Mouse (Mus musculus): ENCODE measurements around the gene Mbd4.

Mbd4 gene

GRCm38 (mm10) chr6:115860027-115860556 lies 6.9 kb upstream of the Mbd4 start:
- DNase-seq (ENCODE audit: low read depth, low spot score) = no peak

DNA sequence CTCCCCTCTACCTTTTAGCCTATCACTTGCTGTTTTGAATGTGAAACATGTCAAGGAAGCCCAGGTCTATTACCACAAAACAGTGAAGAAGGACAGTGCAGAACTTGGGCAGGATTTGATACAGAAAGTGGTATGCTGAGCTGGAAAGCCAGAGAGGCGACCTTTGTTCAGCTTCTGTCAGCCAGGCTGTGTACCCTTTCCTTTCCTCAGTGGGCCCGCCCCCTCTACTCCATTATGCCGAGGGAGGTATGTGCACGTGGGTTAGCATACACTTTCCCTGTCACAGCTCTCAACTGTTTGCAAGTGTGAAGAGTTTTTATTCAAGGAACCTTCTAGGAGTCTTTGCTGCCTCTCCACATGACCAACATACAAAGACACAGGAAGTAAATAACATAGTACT lies 6.1 kb upstream of the Mbd4 start:
- no peak for DNase-seq (ENCODE audit: low read depth, low spot score)

DNA sequence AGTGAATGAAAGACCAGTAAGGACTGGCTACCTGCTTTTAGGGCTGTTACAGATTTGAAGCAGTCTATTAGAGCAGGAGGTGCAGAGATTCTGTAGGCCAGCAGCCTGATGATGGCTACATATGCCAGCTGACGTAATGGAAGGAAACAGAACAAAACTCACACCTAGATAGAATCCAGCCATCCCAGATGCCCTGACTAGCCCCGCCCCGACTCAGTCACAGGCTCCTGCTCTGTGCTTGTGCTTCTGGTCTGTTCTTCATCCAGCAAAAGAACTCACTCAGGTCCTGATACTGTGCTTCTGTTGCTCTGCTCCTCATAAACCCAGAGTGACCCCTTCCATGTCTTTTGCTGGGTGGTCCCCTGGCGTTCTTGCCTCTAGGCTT lies 3.2 kb upstream of the Mbd4 start:
- DNase-seq (ENCODE audit: low read depth, low spot score) = no peak

GRCm38 (mm10) chr6:115855733-115856360 lies 2.7 kb upstream of the Mbd4 start:
- no peak for DNase-seq (ENCODE audit: low read depth, low spot score)

DNA sequence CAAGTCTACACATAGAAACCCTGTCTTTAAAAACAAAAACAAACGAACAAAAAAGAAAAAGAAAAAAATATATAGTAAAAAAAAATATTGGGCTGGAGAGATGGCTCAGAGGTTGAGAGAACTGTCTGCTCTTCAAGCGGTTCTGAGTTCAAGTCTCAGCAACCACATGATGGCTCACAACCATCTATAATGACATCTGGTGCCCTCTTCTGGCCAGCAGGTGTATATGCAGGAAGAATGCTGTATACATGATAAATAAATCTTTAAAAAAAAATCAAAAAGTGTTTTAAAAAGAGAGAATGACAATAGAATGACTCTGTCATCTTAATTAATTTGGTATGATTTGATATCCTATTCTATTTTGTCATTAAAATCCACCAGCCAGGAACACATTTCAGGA lies 1.3 kb upstream of the Mbd4 start:
- peak; percentile 50 for DNase-seq (ENCODE audit: low read depth, low spot score)

DNA sequence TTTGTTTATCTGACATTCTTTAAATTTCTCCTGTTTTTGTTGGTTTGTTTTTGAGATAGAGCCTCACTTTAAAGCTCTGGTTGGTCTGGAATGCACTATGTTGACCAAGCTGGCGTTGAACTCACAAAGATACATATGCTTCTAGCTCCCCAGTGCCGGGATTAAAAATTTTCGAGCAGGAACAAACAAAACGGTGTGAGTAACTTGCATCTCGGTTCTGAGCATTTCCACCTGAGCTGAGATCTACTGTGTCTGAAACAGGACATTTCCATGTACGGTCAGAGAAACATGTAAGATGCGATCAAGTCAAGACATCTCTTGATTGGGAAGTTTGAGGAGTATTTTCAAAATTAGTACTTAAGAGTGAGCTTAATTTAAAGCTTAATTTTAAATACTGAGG lies 814 bp upstream of the Mbd4 start:
- no peak for DNase-seq (ENCODE audit: low read depth, low spot score)

DNA sequence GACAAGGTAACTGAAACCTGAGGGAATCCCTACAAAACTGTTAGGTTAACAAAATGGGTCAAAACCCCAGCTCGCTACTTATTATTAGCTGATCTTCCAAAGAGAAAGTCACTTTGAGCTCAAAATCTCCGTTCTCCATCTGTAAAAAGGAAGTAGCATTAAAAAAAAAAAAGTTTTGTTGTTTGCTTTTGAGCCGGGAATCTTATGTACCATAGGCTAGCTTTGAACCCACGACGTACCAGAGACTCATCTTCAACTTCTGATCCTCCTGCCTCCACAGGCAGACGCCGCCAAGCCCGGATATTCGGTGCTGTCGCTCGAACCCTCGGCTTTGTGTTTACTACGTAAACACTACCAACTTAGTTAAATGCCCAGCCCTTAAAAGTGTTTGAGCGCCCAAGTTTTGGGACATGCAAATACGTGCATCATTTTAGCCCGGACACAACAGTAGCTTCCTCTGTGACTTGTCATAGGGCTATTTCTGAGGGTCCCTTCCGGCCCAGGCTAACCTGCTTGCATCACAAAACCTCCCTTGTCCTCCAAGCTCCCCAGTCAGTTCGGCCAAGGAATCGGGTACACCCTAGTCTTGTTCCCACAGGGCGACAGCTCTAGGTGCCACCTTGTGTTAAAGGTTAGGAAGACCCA lies 603 bp downstream of the Mbd4 start:
- no peak for DNase-seq (ENCODE audit: low read depth, low spot score)

DNA sequence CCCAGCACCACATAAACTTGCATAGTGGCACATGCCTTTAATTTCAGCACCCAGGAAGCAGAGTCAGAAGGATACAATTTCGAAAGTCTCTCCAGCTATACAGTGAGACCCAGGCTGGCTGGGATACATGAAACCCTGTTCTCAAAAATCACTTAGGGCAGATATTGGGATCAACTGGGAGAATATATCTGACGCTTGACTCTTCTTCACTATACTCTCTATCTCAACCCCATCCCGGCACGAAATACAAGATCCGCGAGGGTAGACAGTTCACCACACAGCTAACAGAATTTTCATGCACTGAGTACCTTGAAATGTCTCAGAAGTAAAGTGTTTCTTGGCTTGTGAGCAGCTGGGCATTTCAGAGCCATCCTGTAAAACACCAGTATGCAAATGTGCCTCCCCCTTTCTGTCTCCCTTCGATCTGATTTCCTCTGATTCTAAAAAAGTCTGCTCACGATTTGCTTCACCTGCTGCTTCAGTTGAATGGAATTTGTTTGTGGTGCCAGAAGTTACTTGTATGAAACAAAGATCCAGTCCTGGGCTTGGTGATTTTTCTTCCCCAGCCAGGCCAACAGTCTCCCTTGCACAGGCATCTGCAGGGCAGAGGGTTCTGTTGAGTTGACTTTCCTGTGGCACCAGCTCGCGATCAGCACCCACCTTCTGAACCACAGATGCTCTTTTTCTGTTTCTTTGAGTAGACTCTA lies 4.4 kb downstream of the Mbd4 start:
- no peak for DNase-seq (ENCODE audit: low read depth, low spot score)

GRCm38 (mm10) chr6:115846640-115847411 lies 6.3 kb downstream of the Mbd4 start:
- DNase-seq (ENCODE audit: low read depth, low spot score) = peak; percentile 57

DNA sequence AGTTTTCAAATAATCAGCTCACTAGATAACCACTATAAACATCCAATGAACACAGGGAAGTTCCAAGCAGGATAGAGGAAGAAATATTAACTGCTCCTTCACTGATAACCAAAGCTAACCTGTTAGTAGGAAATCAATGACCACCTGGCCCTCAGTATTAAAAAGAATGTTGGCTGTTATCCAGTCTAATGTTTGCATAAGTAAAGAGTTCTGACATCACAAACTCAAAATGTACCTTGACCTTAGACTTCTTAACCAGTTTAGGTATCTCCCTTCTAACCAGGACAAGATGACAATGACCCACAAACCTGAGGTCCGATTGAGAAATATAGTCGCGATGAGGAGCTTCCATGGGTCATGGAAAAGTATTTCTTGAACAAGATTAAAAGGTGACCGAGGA lies 8.2 kb downstream of the Mbd4 start:
- DNase-seq (ENCODE audit: low read depth, low spot score) = no peak

- DNase-seq (ENCODE audit: low read depth, low spot score) = peak; percentile 71
These were observed 14.4 kb downstream of the Mbd4 start for GRCm38 (mm10) chr6:115838745-115839144.

- DNase-seq (ENCODE audit: low read depth, low spot score) = peak; percentile 98
These were observed 15.0 kb downstream of the Mbd4 start, which contains the start of gene Efcab12 for GRCm38 (mm10) chr6:115838161-115838597. Efcab12 (minus strand) TSS chr6:115838412.

DNA sequence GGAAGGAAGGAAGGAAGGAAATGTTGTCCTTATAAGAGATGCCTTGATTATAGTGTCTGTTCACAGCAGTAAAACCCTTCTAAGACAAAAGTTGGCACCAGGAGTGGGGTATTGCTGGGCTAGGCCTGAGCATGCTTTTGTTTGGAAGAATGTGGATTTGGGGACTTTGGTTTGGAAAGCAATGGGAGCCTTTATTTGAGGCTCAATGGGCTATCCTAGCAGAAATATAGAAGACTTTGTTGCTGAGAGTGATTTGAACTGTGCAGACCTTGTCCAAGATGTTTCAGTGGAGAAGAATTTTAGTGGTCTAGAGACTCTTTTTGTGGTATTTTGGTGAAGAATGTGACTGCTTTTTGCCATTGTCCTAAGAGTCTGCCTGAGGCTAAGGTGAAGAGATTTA lies 19.3 kb downstream of the Mbd4 start:
- no peak for DNase-seq (ENCODE audit: low read depth, low spot score)

DNA sequence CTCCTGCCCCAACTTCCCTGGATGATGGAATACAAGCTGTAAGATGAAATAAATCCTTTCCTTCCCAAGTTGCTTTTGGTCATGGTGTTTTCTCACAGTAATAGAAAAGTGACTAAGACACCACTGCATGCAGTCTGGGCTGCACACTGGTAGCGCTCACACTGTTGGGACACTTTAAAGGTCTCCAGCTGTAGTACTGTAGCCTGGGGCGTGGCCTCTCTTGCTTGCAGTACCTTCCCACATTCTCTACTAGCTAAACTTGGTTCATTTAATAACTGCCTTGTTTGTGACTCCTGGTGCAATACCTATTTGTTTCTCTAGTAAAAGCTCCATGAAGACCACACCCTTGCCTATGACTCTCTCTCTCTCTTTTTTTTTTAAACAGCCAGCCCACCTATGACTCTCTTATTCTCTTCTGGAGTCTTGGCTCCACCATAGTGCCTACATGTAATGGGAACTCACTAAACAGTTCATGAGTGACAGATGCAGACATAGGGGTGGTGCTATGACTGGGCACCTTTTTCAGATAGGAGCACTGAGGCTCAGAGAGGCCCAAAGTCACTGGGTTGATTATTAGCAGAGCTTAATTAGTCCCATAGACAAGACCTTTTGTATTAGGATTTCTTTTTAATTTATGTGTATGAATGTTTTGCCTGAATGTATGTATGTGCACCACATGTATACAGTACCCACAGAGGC lies 20.9 kb downstream of the Mbd4 start:
- DNase-seq (ENCODE audit: low read depth, low spot score) = no peak

GRCm38 (mm10) chr6:115830779-115831601 lies 22.2 kb downstream of the Mbd4 start:
- DNase-seq (ENCODE audit: low read depth, low spot score) = no peak

- peak; percentile 83 for DNase-seq (ENCODE audit: low read depth, low spot score)
These were observed 29.2 kb downstream of the Mbd4 start for GRCm38 (mm10) chr6:115823850-115824464.

- no peak for DNase-seq (ENCODE audit: low read depth, low spot score)
These were observed 31.8 kb downstream of the Mbd4 start for GRCm38 (mm10) chr6:115821216-115821993.

DNA sequence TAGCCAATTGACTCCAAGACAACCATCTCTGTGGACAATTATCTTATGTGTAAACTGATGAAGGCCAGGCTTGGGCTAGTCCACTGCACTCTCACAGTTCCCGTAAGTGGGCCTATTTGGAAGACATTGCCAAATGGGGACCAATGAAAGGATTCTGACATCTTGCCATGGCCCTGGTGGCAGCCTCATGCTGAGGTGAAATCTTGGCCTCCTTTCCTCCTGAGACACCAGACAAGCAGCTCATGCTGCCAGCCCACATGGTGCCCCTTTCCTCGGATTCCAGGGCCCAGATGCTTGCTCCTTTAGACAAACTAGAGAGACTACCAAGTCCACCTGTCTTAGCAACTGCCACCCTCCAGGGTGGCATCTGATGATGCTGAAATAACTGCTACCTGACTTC lies 35.0 kb downstream of the Mbd4 start:
- DNase-seq (ENCODE audit: low read depth, low spot score) = no peak

GRCm38 (mm10) chr6:115815041-115815440 lies 38.1 kb downstream of the Mbd4 start:
- DNase-seq (ENCODE audit: low read depth, low spot score) = no peak
